Mouse (Mus musculus) mouse embryonic stem cell (cell line): ENCODE results near the gene Gm960.

Experiments used
- in situ Hi-C, 2 experiments: fragments of 300-500 bp; cut with MboI; formaldehyde crosslinking; loops; 1 replicate in 1 of 2; 3 replicates in 1 of 2; pipeline ENCODE4 v1.14.3; 2019 to 2020; ENCODE audit warnings: low sequenced_read_pairs in 2 of 2, low pct_unique_long_range_greater_than_20kb in 1 of 2, mixed read lengths in 1 of 2; ENCODE audit not compliant: unreplicated experiment in 1 of 2

The Gm960 gene

DNA sequence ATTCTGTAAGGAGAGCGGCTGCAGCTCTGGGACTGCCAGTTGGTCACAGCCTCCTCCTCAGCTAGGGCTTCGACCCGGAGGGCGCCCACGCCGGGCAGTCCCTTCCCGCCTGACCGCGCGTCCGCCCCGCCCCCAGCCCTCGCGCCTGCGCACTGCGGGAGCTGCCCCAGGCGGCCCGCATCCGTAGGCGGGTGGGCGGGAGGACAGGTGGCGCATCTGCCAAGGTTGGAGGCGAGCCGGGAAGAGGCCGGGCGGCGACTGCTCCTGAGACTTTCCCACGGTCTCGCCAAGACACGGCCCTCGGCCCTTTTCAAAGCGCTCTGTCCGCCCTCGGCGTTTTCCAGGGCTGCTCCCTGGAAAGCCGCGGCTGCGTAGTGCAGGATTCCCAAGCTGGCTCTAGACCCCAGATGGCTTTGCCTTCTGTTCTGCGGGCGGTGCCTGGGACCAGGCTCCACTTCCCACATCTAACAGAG is at the start of gene Gm960:
Gm960 (minus strand) TSS at position 464 of the 473 bp plus-strand sequence.
- in situ Hi-C loops = no loop called here

DNA sequence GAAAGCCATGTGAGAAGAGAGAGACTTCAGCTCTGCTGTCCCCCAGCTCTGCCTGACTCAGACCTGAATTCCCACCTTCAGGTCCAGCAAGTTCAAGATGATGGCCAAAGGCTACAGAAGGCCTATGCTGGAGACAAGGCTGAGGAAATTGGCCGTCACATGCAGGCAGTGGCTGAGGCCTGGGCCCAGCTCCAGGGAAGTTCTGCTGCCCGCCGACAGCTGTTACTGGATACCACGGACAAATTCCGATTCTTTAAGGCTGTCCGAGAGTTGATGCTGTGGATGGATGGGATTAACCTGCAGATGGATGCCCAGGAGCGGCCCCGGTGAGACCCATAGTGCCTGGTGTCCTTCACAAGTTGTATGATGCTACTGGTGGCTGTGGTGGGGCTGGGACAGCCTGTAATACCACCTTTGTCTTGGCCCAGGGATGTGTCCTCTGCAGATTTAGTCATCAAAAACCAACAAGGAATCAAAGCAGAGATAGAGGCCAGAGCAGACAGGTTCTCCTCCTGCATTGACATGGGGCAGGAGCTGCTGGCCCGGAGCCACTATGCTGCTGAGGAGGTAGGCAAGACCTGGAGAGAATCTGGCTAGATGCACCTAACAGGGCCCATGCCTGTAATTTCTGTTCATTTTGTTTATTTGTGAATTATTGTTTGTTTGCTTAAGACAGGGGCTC is 49.3 kb upstream of the Gm960 start:
- in situ Hi-C loops = loop anchor here in 1 of 2 experiments (10.0 kb wide), 1 partner anchor 253 kb away; the partner anchor contains the start of gene 2010003K11Rik

DNA sequence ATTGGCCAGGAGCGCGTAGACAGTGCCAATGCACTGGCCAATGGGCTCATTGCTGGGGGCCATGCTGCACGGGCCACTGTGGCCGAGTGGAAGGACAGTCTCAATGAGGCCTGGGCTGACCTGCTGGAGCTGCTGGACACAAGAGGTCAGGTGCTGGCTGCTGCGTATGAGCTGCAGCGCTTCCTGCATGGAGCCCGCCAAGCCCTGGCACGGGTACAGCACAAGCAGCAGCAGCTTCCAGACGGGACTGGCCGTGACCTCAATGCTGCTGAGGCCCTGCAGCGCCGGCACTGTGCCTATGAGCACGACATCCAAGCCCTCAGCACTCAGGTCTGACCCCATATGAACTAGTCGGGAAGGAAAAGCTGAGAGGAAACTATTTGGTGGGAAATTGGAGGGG is 48.1 kb upstream of the Gm960 start:
- in situ Hi-C loops = loop anchor here in 1 of 2 experiments (10.0 kb wide), 1 partner anchor 252 kb away; the partner anchor contains the start of gene 2010003K11Rik

DNA sequence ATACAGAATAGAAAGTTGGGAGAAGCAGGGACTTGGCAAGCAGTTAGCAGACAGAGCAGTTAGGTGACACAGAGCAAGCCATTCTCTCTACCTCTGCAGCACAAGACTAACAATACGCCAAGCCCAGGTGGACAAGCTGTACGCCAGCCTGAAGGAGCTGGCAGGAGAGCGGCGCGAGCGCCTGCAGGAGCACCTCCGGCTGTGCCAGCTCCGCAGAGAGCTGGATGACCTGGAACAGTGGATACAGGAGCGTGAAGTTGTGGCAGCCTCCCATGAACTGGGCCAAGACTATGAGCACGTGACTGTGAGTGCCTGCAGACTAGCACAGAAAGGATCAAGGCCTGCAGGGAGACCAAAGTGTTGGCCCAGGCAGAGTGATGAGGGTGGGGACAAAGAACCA is 47.2 kb upstream of the Gm960 start:
- in situ Hi-C loops = loop anchor here in 1 of 2 experiments (10.0 kb wide), 1 partner anchor 251 kb away; the partner anchor contains the start of gene 2010003K11Rik

DNA sequence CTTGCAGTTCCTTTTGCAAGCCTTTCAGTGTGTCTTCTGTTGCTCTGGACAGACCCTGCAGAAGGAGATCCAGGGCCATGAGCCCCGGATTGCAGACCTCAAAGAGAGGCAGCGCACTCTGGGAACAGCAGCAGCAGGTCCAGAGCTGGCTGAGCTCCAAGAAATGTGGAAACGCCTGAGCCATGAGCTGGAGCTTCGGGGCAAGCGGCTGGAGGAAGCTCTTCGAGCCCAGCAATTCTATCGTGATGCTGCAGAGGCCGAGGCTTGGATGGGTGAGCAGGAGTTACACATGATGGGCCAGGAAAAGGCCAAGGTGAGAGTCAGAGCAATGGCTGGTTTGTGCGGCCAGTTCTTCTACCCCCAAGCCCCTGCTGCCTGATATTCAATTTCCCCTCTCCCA is 46.6 kb upstream of the Gm960 start:
- in situ Hi-C loops = loop anchor here in 1 of 2 experiments (10.0 kb wide), 1 partner anchor 250 kb away; the partner anchor contains the start of gene 2010003K11Rik

DNA sequence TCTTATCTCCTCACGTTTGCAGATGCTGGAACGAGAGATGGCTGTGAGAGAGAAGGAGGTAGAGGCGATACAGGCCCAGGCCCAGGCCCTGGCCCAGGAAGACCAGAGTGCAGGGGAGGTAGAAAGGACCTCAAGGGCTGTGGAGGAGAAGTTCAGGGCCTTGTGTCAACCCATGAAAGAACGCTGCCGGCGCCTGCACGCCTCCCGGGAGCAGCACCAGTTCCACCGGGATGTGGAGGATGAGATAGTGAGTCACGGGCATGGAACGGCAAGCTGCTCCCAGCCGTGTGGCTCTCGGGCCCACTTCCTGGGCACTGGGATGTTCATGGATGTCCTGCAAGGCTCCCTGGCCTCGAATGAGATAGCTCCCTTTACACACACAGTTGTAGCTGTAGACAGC is 45.6 kb upstream of the Gm960 start:
- in situ Hi-C loops = loop anchor here (5.0 to 10.0 kb wide), 3 partner anchors 97 to 249 kb away; partner anchors contain the start of gene 2010003K11Rik (in 1 of the 2)

DNA sequence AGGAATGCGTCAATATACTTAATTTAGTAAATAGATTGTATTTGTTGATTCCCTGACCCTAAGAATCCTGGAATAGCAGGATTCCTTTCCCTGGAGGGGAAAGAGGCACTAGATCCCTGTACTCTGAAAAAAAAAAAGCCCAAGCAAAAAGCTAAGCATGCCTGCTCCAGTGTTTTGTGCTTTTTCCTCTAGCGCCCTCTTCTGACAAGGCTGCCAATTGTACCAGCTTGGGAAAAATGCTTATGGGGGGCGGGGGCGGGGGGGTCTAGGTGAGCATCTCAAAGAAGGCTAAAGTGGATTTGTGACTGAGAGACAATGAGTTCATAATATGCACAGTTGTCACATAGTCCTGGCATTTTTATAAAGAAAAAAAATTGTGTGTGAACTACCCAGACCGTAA is 45.1 kb upstream of the Gm960 start:
- in situ Hi-C loops = loop anchor here (5.0 to 10.0 kb wide), 3 partner anchors 96 to 249 kb away; partner anchors contain the start of gene 2010003K11Rik (in 1 of the 2)

DNA sequence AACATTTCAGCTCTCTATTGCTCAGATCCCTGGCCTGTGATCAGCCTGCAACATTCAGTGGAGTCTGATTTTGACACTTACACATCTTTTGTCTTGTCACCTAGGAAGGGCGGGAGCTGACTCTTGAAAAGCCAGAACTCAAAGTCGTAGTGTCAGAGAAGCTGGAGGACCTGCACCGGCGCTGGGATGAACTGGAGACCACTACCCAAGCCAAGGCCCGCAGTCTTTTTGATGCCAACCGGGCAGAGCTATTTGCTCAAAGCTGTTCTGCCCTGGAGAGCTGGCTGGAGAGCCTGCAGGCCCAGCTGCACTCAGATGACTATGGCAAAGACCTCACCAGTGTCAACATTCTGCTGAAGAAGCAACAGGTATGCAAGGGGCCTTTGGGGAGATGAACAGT is 43.8 kb upstream of the Gm960 start:
- in situ Hi-C loops = loop anchor here (5.0 to 10.0 kb wide), 3 partner anchors 95 to 247 kb away; partner anchors contain the start of gene 2010003K11Rik (in 1 of the 2)

DNA sequence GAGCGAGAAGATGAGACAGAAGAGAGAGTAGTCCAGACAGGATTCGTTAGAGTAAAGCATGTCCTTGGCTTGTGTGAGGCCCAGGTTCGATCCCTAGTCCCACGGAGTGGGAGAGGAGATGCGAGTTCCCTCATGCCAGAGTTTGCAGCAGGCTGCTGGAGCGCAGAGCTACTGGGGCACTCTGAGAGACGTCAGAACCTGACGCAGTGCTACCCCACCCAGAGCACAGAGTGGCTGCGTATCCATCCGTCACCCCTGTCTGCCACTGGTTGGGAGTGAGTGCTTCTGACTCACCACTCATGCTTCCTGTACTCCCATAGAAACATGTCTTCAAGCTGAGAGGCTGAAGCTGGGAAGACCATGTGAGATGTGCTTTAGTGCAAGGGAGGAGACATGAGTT is 43.0 kb upstream of the Gm960 start:
- in situ Hi-C loops = loop anchor here (5.0 to 10.0 kb wide), 3 partner anchors 94 to 247 kb away; partner anchors contain the start of gene 2010003K11Rik (in 1 of the 2)

DNA sequence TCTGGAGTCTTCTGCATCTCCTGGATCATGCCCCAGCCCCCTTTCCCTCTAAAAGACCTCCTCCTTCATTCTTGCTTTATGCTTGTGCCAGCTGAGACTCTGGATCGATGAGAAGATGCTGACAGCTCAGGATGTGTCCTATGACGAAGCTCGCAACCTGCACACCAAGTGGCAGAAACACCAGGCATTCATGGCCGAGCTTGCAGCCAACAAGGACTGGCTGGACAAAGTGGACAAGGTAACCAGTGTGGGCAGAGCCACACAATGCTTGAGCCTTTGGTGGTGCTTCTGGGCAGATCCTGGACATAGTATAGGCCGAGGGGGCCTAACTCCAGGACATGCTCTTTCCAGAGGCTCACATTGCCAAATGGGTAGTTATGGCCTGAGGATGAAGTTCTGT is 41.3 kb upstream of the Gm960 start:
- in situ Hi-C loops = loop anchor here (5.0 to 10.0 kb wide), 3 partner anchors 92 to 245 kb away; partner anchors contain the start of gene 2010003K11Rik (in 1 of the 2)

DNA sequence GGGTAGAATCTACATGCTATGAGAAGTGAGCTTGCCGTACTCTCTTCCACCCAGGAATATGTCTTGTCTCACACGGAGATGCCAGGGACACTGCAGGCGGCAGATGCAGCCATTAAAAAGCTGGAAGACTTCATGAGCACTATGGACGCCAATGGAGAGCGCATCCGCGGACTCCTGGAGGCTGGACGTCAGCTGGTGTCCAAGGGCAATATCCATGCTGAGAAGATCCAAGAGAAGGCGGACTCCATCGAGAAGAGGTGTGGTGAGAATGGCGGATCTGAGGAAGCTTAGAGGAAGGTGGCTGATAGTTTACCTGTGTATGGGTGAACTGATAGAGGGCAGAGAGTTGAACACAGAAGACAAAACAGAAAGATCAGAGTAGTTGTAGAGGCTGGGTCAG is 40.6 kb upstream of the Gm960 start:
- in situ Hi-C loops = no loop called here

DNA sequence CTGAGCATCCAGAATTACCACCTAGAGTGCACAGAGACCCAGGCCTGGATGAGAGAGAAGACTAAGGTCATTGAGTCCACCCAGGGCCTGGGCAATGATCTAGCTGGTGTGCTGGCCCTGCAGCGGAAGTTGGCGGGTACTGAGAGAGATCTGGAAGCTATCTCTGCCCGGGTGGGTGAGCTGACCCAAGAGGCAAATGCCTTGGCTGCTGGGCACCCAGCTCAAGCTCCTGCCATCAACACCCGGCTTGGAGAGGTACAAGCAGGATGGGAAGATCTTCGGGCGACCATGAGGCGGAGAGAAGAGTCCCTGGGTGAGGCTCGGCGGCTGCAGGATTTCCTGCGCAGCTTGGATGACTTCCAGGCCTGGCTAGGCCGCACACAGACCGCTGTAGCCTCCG is 39.4 kb upstream of the Gm960 start:
- in situ Hi-C loops = no loop called here

DNA sequence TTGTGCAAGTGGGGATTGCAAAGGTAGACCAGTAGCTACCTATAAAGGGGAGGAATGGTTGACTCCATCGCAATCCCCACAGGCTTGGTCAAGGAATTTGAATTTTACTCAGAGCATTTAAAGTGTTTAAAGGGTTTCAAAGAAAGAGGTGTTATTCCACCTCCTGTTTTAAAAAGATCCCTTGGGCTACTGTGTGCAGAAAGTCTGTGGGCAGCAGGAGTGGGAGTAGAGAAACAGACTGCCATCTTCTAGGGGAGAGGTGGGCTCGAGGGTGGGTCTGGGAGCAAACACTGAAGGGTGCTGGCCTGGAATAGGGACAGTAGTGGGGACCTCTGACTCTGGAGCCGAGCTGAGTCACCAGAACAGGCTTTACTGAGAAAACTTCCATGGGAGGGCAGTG is 34.6 kb upstream of the Gm960 start:
- in situ Hi-C loops = no loop called here

DNA sequence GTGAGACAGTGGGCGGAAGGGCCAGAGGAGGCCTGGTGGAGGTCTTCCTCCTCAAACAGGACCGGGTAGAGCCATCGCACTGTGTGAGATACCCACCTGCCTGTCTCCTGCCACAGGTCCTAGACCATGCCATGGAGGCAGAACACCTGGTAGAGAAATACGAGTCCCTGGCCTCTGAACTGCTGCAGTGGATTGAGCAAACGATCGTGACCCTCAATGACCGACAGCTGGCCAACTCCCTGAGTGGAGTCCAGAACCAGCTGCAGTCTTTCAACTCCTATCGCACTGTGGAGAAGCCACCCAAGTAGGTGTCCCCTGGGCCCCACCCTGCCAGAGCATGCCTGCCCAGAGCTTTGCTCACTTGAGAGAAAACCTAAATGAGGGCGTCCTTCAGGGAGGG is 30.7 kb upstream of the Gm960 start:
- in situ Hi-C loops = no loop called here

DNA sequence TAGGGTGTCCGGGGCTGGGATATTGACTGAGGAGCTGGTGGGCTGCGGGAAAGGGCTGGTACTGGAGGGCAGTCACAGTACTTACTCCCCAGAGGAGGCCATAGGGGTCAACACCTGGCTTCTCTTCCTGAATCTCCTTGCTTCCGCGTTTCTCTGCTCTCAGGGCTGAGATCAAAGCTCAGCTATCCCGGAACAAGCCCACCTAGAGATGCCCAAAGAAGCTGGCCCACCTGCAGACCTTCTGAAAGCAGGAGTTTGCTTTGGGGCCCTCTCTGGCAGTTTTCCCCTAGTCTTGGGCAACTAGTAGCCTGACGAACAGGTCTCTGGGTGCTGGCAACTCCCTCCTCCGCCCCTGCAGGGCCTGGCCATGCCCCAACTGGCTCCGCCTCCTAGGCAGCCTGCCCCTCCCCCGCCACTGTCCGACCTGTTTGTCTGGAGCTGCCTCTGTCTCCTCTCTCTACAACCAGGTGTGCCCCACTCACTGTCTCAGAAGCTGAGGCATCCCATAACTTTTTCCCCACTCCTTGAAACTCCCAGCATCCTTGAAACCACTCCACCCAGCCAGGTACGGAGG is 22.3 kb upstream of the Gm960 start:
- in situ Hi-C loops = no loop called here

DNA sequence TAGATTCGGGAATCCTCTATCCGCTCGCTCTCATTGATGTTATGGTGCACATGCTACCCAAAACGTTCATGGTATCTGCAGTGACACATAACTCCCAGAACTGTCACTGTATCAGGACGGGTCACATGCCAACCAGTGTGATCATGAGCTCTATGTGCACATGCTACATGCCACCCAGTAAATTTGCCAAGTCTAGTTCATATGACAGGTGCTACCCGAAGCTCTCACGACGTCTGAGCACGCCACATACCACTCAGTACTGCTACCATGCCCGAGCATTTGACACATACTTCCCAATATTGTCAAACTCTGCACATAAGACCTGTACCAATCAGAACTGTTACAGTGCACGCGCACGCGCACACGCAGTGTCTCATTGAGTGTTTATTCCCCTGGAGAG is 21.6 kb upstream of the Gm960 start:
- in situ Hi-C loops = no loop called here

DNA sequence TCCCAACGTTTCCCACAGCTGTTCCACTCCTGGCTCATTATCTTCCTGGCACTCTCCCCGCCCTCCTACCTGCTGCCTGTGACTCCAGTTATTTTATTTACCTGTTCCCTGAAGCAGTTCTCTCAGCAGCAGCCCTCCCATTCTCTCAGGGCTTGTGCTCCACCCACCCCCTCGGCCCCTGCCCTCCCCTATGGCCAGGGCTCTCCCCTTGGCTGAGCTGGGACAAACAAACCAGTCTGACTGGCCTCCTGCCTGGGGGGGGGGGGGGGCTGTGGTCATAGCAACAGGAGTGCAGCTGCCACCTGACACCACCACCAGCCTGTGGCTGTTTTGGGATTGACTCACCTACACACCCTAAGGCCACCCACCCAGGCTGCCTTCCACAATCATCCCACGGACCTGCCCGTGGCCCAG is 20.9 kb upstream of the Gm960 start:
- in situ Hi-C loops = no loop called here

DNA sequence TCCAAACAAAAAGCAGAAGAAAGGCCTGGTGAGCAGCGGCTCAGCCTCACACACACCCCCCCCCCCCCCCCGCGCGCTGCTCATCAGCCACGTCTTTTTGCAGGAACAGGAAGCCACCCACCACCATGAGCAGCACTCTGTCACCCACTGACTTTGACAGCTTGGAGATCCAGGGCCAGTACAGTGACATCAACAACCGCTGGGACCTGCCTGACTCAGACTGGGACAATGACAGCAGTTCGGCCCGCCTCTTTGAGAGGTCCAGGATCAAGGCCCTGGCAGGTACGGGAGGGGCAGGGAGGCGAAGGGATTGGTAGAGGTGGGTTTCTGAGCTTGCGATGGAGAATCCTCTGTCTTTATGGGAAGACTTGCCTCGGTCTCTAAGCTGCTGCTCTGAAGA is 20.2 kb upstream of the Gm960 start:
- in situ Hi-C loops = no loop called here

DNA sequence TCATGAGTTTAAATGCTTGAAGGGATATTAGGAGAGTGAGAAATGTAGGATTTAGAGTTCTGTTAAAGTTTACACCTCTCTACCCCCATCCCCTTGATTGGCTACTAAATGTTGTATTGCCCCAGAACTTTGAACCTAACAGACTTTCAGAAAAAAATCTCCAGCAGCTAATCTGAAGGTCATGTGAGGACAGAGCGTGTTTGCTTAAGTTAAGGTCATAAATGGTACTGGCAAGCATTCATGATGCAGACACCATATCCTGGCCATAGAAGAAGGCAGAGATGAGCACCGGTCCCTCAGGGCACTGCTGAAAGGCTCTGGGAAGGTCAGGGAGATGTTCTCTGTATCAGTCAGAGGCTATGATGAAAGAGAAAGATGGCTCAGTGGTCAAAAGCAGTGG is 18.8 kb upstream of the Gm960 start:
- in situ Hi-C loops = no loop called here
